Mouse (Mus musculus) lung, embryonic 14.5 days (tissue): ENCODE data around the gene Wdr66. TPM values are rescaled to one million over a fixed set of nuclear protein-coding genes. Genes with fewer than 3 reads are reported as not detected.

ENCODE experiments used
- ATAC-seq: fragments of 200-750 bp; cut with Nextera tagmentation; 2 replicates; pipeline ENCODE4 v1.8.0; 2017; ENCODE audit warnings: mild to moderate bottlenecking, moderate TSS enrichment, moderate library complexity; ENCODE audit not compliant: insufficient read depth
- DNase-seq: peaks from one replicate; pipeline ENCODE4 v3.0.0-alpha.2; 2015
- H3K27ac ChIP-seq: fragments of 300-500 bp; sonication (generic); 2 replicates; pipeline ENCODE4 v1.5.1; 2014; ENCODE audit warnings: low read depth, mild to moderate bottlenecking, moderate library complexity
- H3K27me3 ChIP-seq: fragments of 300-500 bp; sonication (generic); 2 replicates; pipeline ENCODE4 v1.6.1; 2014; ENCODE audit warnings: low read length, control low read depth; ENCODE audit not compliant: insufficient read depth
- H3K36me3 ChIP-seq: fragments of 300-500 bp; sonication (generic); 2 replicates; pipeline ENCODE4 v1.6.1; 2014; ENCODE audit warnings: control low read depth; ENCODE audit not compliant: insufficient read depth
- H3K4me1 ChIP-seq: fragments of 300-500 bp; sonication (generic); 2 replicates; pipeline ENCODE4 v1.6.1; 2014; ENCODE audit warnings: antibody characterized with exemption, control low read depth; ENCODE audit not compliant: insufficient read depth
- H3K4me2 ChIP-seq: fragments of 300-500 bp; sonication (generic); 2 replicates; pipeline ENCODE4 v1.6.1; 2014; ENCODE audit warnings: mild to moderate bottlenecking
- H3K4me3 ChIP-seq: fragments of 300-500 bp; sonication (generic); 2 replicates; pipeline ENCODE4 v1.5.1; 2014; ENCODE audit warnings: low read depth, low read length
- H3K9ac ChIP-seq: fragments of 300-500 bp; sonication (generic); 2 replicates; pipeline ENCODE4 v1.6.1; 2014
- H3K9me3 ChIP-seq: fragments of 300-500 bp; sonication (generic); 2 replicates; pipeline ENCODE4 v1.6.1; 2016; ENCODE audit warnings: low read depth, low read length, control low read depth
- CTCF ChIP-seq: IDR thresholded peaks from 2 replicates; pipeline ENCODE4 v1.5.1; 2016; ENCODE audit warnings: antibody characterized with exemption, low read depth
- WGBS: fragments of 180-500 bp; shearing (Covaris S2); extraction: QIAGEN DNeasy Blood & Tissue Kit; methylation state at CpG from one replicate; pipeline ENCODE4 v1.1.7; 2014; 5-methylcytosine and 5-hydroxymethylcytosine counted together
- polyA plus RNA-seq: library from polyadenylated mRNA; unstranded; fragments of >200 nt; fragmentation: Nextera tagmentation; extraction: Ambion mirVana; gene quantifications from 2 replicates; pipeline ENCODE4 v1.2.1, GENCODE M21; 2014

Wdr66 gene
- polyA plus RNA-seq, 1 experiment from 2014 or later = 0.57 TPM

DNA sequence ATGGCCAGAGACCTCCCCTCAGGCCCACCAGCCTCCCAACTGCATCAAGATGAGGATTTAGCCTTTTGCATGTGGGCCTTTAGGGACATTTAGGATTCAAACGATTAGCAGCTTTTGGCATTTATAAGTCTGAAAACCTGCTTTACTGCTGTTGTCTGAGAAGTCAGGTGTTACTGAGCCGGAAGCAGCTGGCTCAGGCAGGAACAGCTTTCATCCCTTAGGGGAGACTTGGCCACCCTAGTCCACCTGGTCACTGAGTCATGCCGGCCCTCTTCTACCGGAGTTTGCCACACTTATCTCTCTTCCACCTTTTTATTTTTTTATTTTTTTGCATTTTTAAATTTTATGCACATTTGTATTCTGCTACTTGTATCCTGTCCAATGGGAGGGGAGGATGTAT lies 105.4 kb downstream of the Wdr66 start:
- no peak overlapping the region for H3K4me2 ChIP-seq
- no peak for DNase-seq
- no peaks in the 10 kb centered on the region for H3K27me3 ChIP-seq
- no peak overlapping the region for H3K9ac ChIP-seq
- H3K4me3 ChIP-seq = no peak overlapping the region
- WGBS = 83% methylated on average over 4 of the region's 4 CpGs
- H3K27ac ChIP-seq = no peak overlapping the region
- peaks cover 92% of the 10 kb centered on the region for H3K36me3 ChIP-seq
- no peak for TF ChIP-seq CTCF
- ATAC-seq = no peak
- H3K9me3 ChIP-seq = no peaks in the 10 kb centered on the region
- no peaks in the 10 kb centered on the region for H3K4me1 ChIP-seq

DNA sequence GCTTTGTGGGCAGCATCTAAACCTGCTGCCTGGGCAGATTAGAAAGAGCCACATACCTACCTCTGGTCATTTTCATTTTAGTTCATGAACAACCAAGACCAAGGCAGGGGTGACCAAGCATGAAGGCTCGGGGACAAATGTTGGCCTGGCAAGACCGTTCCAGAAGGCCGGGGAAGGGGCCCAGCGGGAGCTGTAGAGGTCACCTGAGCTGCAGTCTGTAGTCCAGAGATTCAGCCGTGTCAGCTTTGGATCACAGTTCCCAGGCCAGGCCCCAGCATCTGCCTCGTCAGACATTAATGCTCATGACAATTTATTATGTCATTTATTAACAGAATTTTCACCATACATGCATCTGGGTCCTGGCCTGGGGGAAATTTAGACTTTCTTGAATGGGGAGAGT lies 107.5 kb downstream of the Wdr66 start:
- Histone ChIP-seq H3K9me3 (no peaks in the 10 kb centered on the region), H3K4me3 (no peak overlapping the region), H3K27me3 (no peaks in the 10 kb centered on the region), H3K27ac (no peak overlapping the region), H3K36me3 (peaks cover 94% of the 10 kb centered on the region), H3K4me2 (no peak overlapping the region), H3K9ac (no peak overlapping the region), H3K4me1 (no peaks in the 10 kb centered on the region)
- TF ChIP-seq CTCF = no peak
- 82% methylated on average over 6 of the region's 6 CpGs for WGBS
- no peak for DNase-seq
- ATAC-seq = no peak

DNA sequence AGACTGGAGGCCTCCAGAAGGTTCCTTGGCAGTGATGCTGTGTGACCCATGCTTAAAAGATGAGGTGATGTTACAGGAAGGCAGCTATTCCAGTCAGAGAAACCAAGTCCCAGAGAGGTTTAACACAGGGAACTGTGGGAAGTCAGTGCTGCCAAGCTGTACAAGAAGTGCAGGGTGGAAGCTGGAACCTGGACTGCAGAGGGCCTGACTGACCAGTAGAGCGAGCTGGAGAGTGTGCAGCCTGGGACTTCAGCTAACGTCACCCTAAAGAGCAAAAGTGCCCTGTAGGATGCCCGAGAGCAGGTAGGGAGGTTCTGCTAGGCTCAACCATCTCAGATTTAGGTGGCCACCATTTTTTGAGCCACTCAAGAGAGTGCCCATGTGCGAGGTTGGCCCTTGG lies 111.0 kb downstream of the Wdr66 start:
- Histone ChIP-seq H3K4me3 (no peak overlapping the region), H3K27me3 (no peaks in the 10 kb centered on the region), H3K4me1 (no peaks in the 10 kb centered on the region), H3K36me3 (peaks cover 92% of the 10 kb centered on the region), H3K9me3 (no peaks in the 10 kb centered on the region), H3K4me2 (no peak overlapping the region), H3K9ac (no peak overlapping the region), H3K27ac (no peak overlapping the region)
- 94% methylated on average over 4 of the region's 4 CpGs for WGBS
- TF ChIP-seq CTCF = no peak
- ATAC-seq = no peak
- no peak for DNase-seq

DNA sequence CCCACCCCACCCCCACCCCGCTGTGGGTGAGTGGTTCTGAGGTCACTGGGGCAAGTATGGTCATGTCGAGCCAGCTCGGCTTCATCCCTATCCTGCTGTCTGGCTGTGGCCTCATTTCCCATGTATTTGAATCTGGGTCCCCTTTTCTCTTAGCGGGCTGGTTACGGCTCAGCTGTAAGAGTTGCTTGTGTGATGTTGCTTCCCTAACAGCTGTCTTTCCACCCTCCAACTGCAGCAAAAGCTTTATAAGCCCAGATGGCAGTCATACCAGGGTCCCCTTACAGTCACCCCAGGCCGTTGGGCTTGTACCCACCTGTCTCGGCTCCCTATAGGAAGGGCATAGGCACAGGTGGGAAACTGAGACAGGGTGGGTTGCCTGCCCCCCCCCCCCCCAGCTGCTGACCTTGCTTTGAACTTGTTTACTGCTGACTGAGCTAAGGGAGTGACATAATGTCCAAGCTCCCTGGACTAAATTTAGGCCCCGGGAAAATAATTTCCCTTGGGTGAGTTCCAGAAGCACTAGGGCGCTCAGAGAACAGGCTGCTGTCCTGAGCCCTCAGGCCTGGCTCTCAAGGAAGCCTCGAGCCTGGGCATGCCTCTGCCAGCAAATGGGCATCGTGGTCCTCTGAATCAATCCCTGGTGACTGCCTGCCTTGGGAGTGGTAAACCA lies 112.5 kb downstream of the Wdr66 start:
- H3K36me3 ChIP-seq = peaks cover 82% of the 10 kb centered on the region
- no peak overlapping the region for H3K4me2 ChIP-seq
- no peaks in the 10 kb centered on the region for H3K9me3 ChIP-seq
- ATAC-seq (no peak), DNase-seq (peak; percentile 41)
- no peak overlapping the region for H3K9ac ChIP-seq
- WGBS = 73% methylated on average over 11 of the region's 11 CpGs
- no peak overlapping the region for H3K4me3 ChIP-seq
- H3K27me3 ChIP-seq = no peaks in the 10 kb centered on the region
- H3K4me1 ChIP-seq = no peaks in the 10 kb centered on the region
- no peak overlapping the region for H3K27ac ChIP-seq
- TF ChIP-seq CTCF = no peak

DNA sequence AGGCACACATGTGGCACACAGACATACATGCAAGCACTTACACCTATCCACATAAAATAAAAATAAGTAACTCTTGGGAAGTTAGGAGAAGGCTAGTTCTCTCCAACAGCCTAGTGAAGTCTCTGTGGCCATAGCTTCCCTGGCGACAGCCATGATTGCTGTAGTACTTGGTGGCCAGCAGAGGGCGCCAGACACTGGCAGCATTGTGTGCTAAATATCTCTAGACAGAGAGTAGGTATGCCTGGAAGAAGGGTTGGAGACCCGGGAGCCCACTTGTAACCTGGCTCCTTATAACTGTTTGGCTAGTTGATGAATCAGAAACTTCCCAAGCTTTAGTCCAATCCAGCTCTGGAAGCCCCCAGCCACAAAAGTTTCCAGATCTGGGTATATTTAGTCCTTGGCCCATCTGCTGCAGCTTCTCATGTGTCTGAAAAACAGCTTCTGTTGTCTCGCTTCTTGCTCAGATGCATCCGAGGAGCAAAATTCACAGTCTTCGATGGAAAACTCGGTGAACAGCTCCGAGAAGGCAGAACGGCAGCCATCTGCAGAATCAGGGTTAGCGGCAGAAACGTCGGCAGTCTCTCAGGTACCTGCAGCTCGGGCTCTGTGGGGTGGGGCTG lies 117.1 kb downstream of the Wdr66 start:
- peak; percentile 95 for TF ChIP-seq CTCF
- Histone ChIP-seq H3K9ac (no peak overlapping the region), H3K27ac (no peak overlapping the region), H3K4me2 (no peak overlapping the region), H3K9me3 (no peaks in the 10 kb centered on the region), H3K27me3 (no peaks in the 10 kb centered on the region), H3K4me3 (no peak overlapping the region), H3K36me3 (peaks cover 79% of the 10 kb centered on the region), H3K4me1 (no peaks in the 10 kb centered on the region)
- WGBS = 78% methylated on average over 13 of the region's 13 CpGs
- ATAC-seq (peak; percentile 35; the same call in 1 of the 2 replicates), DNase-seq (peak; percentile 82)

DNA sequence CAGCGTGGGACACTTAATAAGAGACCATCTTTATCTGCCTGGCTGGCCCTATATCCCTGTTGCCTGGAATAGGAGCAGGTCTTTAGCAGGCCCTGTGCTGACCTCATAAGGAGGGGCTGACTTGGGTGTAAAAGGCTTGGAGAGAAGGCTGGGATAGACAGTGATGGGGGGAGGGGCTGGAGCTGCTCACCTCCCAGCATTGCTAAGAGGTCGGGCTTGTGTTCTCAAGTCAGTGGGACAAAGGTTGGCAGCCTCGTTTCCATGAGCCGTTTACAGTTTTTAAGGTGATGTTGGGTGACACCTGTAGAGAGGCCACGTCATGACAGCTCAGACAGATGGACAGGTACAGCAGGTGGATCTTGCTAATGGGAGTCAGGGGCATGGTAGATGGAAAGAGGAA lies 118.1 kb downstream of the Wdr66 start:
- whole genome bisulfite sequencing = 88% methylated on average over 5 of the region's 5 CpGs
- ATAC-seq (no peak), DNase-seq (no peak)
- no peak for TF ChIP-seq CTCF
- no peak overlapping the region for H3K27ac ChIP-seq
- H3K27me3 ChIP-seq = no peaks in the 10 kb centered on the region
- no peak overlapping the region for H3K4me3 ChIP-seq
- peaks cover 72% of the 10 kb centered on the region for H3K36me3 ChIP-seq
- H3K9me3 ChIP-seq = no peaks in the 10 kb centered on the region
- no peaks in the 10 kb centered on the region for H3K4me1 ChIP-seq
- H3K4me2 ChIP-seq = no peak overlapping the region
- H3K9ac ChIP-seq = no peak overlapping the region

DNA sequence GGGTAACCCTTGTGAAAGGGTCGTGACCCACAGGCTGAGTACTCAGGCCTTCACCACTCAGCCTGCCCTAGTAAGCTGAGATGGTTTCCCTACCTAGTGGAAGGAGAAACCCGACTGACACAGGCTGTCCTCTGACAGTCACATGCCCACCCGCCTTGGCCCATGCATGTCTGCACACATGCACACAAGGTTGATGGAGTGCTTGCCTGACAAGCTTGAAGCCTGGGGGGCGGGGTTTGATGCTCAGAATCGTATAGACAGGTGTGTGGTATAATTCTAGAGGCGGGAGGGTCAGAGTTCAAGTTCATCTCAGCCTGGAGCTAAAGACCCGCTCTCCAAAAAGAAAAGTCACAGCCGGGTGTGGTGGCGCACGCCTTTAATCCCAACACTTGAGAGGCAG lies 123.4 kb downstream of the Wdr66 start:
- H3K27ac ChIP-seq = no peak overlapping the region
- H3K4me1 ChIP-seq = peaks cover 5% of the 10 kb centered on the region; the same call in 1 of the 2 replicates
- no peaks in the 10 kb centered on the region for H3K27me3 ChIP-seq
- no peaks in the 10 kb centered on the region for H3K9me3 ChIP-seq
- no peak for TF ChIP-seq CTCF
- DNase-seq (no peak), ATAC-seq (no peak)
- no peak overlapping the region for H3K9ac ChIP-seq
- 87% methylated on average over 10 of the region's 10 CpGs for WGBS
- peaks cover 39% of the 10 kb centered on the region for H3K36me3 ChIP-seq
- H3K4me3 ChIP-seq = no peak overlapping the region
- no peak overlapping the region for H3K4me2 ChIP-seq
